Mouse (Mus musculus) myocyte (in vitro differentiated cells): ENCODE measurements around the gene Smarcc2.

Experiments used
- CEBPB ChIP-seq: IDR thresholded peaks from 2 replicates; pipeline ENCODE4 v1.6.1; 2011; ENCODE audit warnings: mild to moderate bottlenecking, moderate library complexity; ENCODE audit not compliant: poor library complexity, insufficient read depth, severe bottlenecking
- E2F4 ChIP-seq: IDR thresholded peaks from one replicate; pipeline ENCODE4 v1.6.1; 2011; ENCODE audit warnings: mild to moderate bottlenecking, control low read depth, moderate library complexity; ENCODE audit not compliant: insufficient read depth
- MAX ChIP-seq: IDR thresholded peaks from one replicate; pipeline ENCODE4 v1.6.1; 2011; ENCODE audit warnings: low read depth, mild to moderate bottlenecking, control low read depth
- MYOD1 ChIP-seq, 3 experiments: IDR thresholded peaks; one replicate each; pipeline ENCODE4 v1.6.1; 2011; ENCODE audit warnings: control low read depth in 2 of 3, low read depth in 2 of 3, mild to moderate bottlenecking in 2 of 3, moderate library complexity in 1 of 3; ENCODE audit not compliant: insufficient read length in 2 of 3, control insufficient read depth in 1 of 3
- MYOG ChIP-seq, 3 experiments: IDR thresholded peaks; one replicate each; pipeline ENCODE4 v1.6.1; 2011; ENCODE audit warnings: control low read depth in 2 of 3, low read depth in 2 of 3, mild to moderate bottlenecking in 2 of 3; ENCODE audit not compliant: insufficient read length in 2 of 3, control insufficient read depth in 1 of 3, insufficient read depth in 1 of 3
- POLR2A ChIP-seq: IDR thresholded peaks from one replicate; pipeline ENCODE4 v1.6.1; 2011; ENCODE audit warnings: low read depth, mild to moderate bottlenecking, control low read depth, moderate library complexity; ENCODE audit not compliant: insufficient read length
- POLR2AphosphoS2 ChIP-seq: IDR thresholded peaks from one replicate; pipeline ENCODE4 v1.6.1; 2011; ENCODE audit warnings: low read depth, control low read depth; ENCODE audit not compliant: insufficient read length
- REST ChIP-seq: IDR thresholded peaks from one replicate; pipeline ENCODE4 v1.6.1; 2011; ENCODE audit warnings: mild to moderate bottlenecking, control low read depth, moderate library complexity; ENCODE audit not compliant: insufficient read depth, insufficient read length
- SRF ChIP-seq: IDR thresholded peaks from one replicate; pipeline ENCODE4 v1.6.1; 2011; ENCODE audit warnings: low read depth; ENCODE audit not compliant: control insufficient read depth, insufficient read length
- TCF12 ChIP-seq: IDR thresholded peaks from one replicate; pipeline ENCODE4 v1.6.1; 2011; ENCODE audit warnings: mild to moderate bottlenecking, control low read depth; ENCODE audit not compliant: poor library complexity, insufficient read depth, severe bottlenecking
- TCF3 ChIP-seq: IDR thresholded peaks from one replicate; pipeline ENCODE4 v1.6.1; 2011; ENCODE audit warnings: low read depth, control low read depth; ENCODE audit not compliant: insufficient read length
- USF1 ChIP-seq: IDR thresholded peaks from one replicate; pipeline ENCODE4 v1.6.1; 2011; ENCODE audit warnings: low read depth, mild to moderate bottlenecking, control low read depth, moderate library complexity

- TF ChIP-seq MYOD1 (IDR thresholded peaks at IDR 0.05; ENCODE audit: control insufficient read depth in 1 of 3, insufficient read length in 2 of 3, low read depth in 2 of 3) = no peak
- no peak for TF ChIP-seq TCF12
- TF ChIP-seq MYOG (IDR thresholded peaks at IDR 0.05; ENCODE audit: control insufficient read depth in 1 of 3, insufficient read depth in 1 of 3, insufficient read length in 2 of 3, low read depth in 2 of 3) = no peak
- TF ChIP-seq POLR2A = no peak
- no peak for TF ChIP-seq REST
- TF ChIP-seq MAX = no peak
- no peak for TF ChIP-seq POLR2AphosphoS2
- TF ChIP-seq USF1 = no peak
- no peak for TF ChIP-seq CEBPB
- TF ChIP-seq SRF = no peak
- TF ChIP-seq E2F4 = no peak
- no peak for TF ChIP-seq TCF3
Observed at GRCm38 (mm10) chr10:128493319-128493694, 34.3 kb downstream of the Smarcc2 start.
